Mouse (Mus musculus) lung, postnatal 0 days (tissue): Measurements from ENCODE around the gene Itpr1. TPM values are rescaled to one million over a fixed set of nuclear protein-coding genes. Genes with fewer than 3 reads are reported as not detected.

ENCODE experiments used
- ATAC-seq: fragments of 200-750 bp; cut with Nextera tagmentation; 2 replicates; pipeline ENCODE4 v1.8.0; 2017; ENCODE audit warnings: moderate library complexity
- DNase-seq: peaks from one replicate; pipeline ENCODE4 v3.0.0-alpha.2; 2016; ENCODE audit warnings: low spot score
- H3K27ac ChIP-seq: fragments of 300-500 bp; sonication (generic); 2 replicates; pipeline ENCODE4 v1.5.1; 2014; ENCODE audit warnings: antibody characterized with exemption, mild to moderate bottlenecking, low read length, mixed read lengths
- H3K27me3 ChIP-seq: fragments of 300-500 bp; sonication (generic); replicated peaks from 2 replicates; pipeline ENCODE4 v1.6.1; 2014; ENCODE audit warnings: low read length, mixed read lengths; ENCODE audit not compliant: insufficient read depth
- H3K36me3 ChIP-seq: fragments of 300-500 bp; sonication (generic); 2 replicates; pipeline ENCODE4 v1.6.1; 2014; ENCODE audit warnings: low read length, mixed read lengths; ENCODE audit not compliant: insufficient read depth
- H3K4me1 ChIP-seq: fragments of 300-500 bp; sonication (generic); 2 replicates; pipeline ENCODE4 v1.6.1; 2014; ENCODE audit warnings: antibody characterized with exemption, low read depth, low read length, mixed read lengths; ENCODE audit not compliant: insufficient read depth
- H3K4me2 ChIP-seq: fragments of 300-500 bp; sonication (generic); replicated peaks from 2 replicates; pipeline ENCODE4 v1.6.1; 2014; ENCODE audit warnings: low read depth, mild to moderate bottlenecking, low read length, moderate library complexity, mixed read lengths
- H3K4me3 ChIP-seq: fragments of 300-500 bp; sonication (generic); 2 replicates; pipeline ENCODE4 v1.5.1; 2014; ENCODE audit warnings: low read depth, low read length
- H3K9ac ChIP-seq: fragments of 300-500 bp; sonication (generic); replicated peaks from 2 replicates; pipeline ENCODE4 v1.6.1; 2014; ENCODE audit warnings: low read depth, mild to moderate bottlenecking
- H3K9me3 ChIP-seq: fragments of 300-500 bp; sonication (generic); 2 replicates; pipeline ENCODE4 v1.6.1; 2016; ENCODE audit warnings: low read length, mixed read lengths
- CTCF ChIP-seq: IDR thresholded peaks from 2 replicates; pipeline ENCODE4 v1.5.1; 2016; ENCODE audit warnings: antibody characterized with exemption, mild to moderate bottlenecking
- EP300 ChIP-seq: IDR thresholded peaks from 2 replicates; pipeline ENCODE4 v1.6.1; 2016; ENCODE audit warnings: antibody characterized with exemption, mild to moderate bottlenecking, control low read depth
- WGBS: fragments of 180-500 bp; shearing (Covaris S2); extraction: QIAGEN DNeasy Blood & Tissue Kit; methylation state at CpG from one replicate; pipeline ENCODE4 v1.1.7; 2014; 5-methylcytosine and 5-hydroxymethylcytosine counted together
- polyA plus RNA-seq: library from polyadenylated mRNA; unstranded; fragments of >200 nt; fragmentation: Nextera tagmentation; extraction: Ambion mirVana; gene quantifications from 2 replicates; pipeline ENCODE4 v1.2.1, GENCODE M21; 2015

The Itpr1 gene
- polyA plus RNA-seq: 9.2 and 11.6 TPM in 2 replicates

- Histone ChIP-seq H3K4me2 (peak within 1 kb of the TSS; percentile 89), H3K27me3 (no peaks in the 10 kb centered on the region), H3K4me1 (peaks cover 20% of the 10 kb centered on the region; the same call in 1 of the 2 replicates), H3K4me3 (peak within 1 kb of the TSS; percentile 71), H3K9ac (peak within 1 kb of the TSS; percentile 69), H3K36me3 (no peaks in the 10 kb centered on the region), H3K9me3 (no peaks in the 10 kb centered on the region), H3K27ac (peak within 1 kb of the TSS; percentile 73)
- ATAC-seq (peak; percentile 99), DNase-seq (peak; percentile 99)
- under 1% methylated on average over 26 of the region's 27 CpGs for WGBS
- no peak; the same call in 1 of the 2 replicates for TF ChIP-seq CTCF
- TF ChIP-seq EP300: peak; percentile 14; the same call in 1 of the 2 replicates
Measured at GRCm38 (mm10) chr6:108212881-108213295, at the start of gene Itpr1. TSS of gene Itpr1 (plus strand) at chr6:108213096.

- no peak for ATAC-seq
- TF ChIP-seq EP300 (no peak), CTCF (no peak)
Measured at GRCm38 (mm10) chr6:108164935-108165334, 48.0 kb upstream of the Itpr1 start.

GRCm38 (mm10) chr6:108165598-108165997 lies 47.3 kb upstream of the Itpr1 start:
- DNase-seq (no peak), ATAC-seq (no peak)
- Histone ChIP-seq H3K4me3 (no peak overlapping the region), H3K4me1 (no peaks in the 10 kb centered on the region), H3K4me2 (no peak overlapping the region), H3K9ac (no peak overlapping the region), H3K9me3 (no peaks in the 10 kb centered on the region), H3K36me3 (no peaks in the 10 kb centered on the region), H3K27ac (no peak overlapping the region), H3K27me3 (no peaks in the 10 kb centered on the region)
- WGBS: 66% methylated on average over 2 of the region's 2 CpGs
- TF ChIP-seq EP300 (no peak), CTCF (no peak)

More at GRCm38 (mm10) chr6:108164935-108165334, 48.0 kb upstream of the Itpr1 start:
- Histone ChIP-seq H3K9ac (no peak overlapping the region), H3K27ac (no peak overlapping the region), H3K4me1 (no peaks in the 10 kb centered on the region), H3K36me3 (no peaks in the 10 kb centered on the region), H3K4me2 (no peak overlapping the region), H3K9me3 (no peaks in the 10 kb centered on the region), H3K4me3 (no peak overlapping the region), H3K27me3 (no peaks in the 10 kb centered on the region)
- WGBS: 83% methylated on average over 5 of the region's 5 CpGs
- no peak for DNase-seq

- no peak overlapping the region for H3K27ac ChIP-seq
- H3K9ac ChIP-seq: no peak overlapping the region
- ATAC-seq (no peak), DNase-seq (no peak)
- no peak overlapping the region for H3K4me3 ChIP-seq
- TF ChIP-seq CTCF (no peak), EP300 (no peak)
- H3K36me3 ChIP-seq: no peaks in the 10 kb centered on the region; the same call in 1 of the 2 replicates
- H3K4me2 ChIP-seq: no peak overlapping the region
- H3K27me3 ChIP-seq: no peaks in the 10 kb centered on the region
- 67% methylated on average over 7 of the region's 7 CpGs for WGBS
- no peaks in the 10 kb centered on the region for H3K9me3 ChIP-seq
- H3K4me1 ChIP-seq: no peaks in the 10 kb centered on the region
Measured at GRCm38 (mm10) chr6:108167946-108168680, 44.8 kb upstream of the Itpr1 start.

GRCm38 (mm10) chr6:108168723-108169122 lies 44.2 kb upstream of the Itpr1 start:
- ATAC-seq (no peak), DNase-seq (no peak)
- no peaks in the 10 kb centered on the region; the same call in 1 of the 2 replicates for H3K36me3 ChIP-seq
- H3K27ac ChIP-seq: no peak overlapping the region
- H3K4me2 ChIP-seq: no peak overlapping the region
- no peaks in the 10 kb centered on the region for H3K9me3 ChIP-seq
- no peak overlapping the region for H3K9ac ChIP-seq
- no peaks in the 10 kb centered on the region for H3K4me1 ChIP-seq
- no peak overlapping the region for H3K4me3 ChIP-seq
- no peak for TF ChIP-seq EP300
- no peak for TF ChIP-seq CTCF
- no peaks in the 10 kb centered on the region for H3K27me3 ChIP-seq
- WGBS: 87% methylated on average over 6 of the region's 6 CpGs

GRCm38 (mm10) chr6:108169466-108169865 lies 43.4 kb upstream of the Itpr1 start:
- Histone ChIP-seq H3K27me3 (no peaks in the 10 kb centered on the region), H3K9me3 (no peaks in the 10 kb centered on the region), H3K4me2 (no peak overlapping the region), H3K4me1 (no peaks in the 10 kb centered on the region), H3K4me3 (no peak overlapping the region), H3K27ac (no peak overlapping the region), H3K36me3 (no peaks in the 10 kb centered on the region; the same call in 1 of the 2 replicates), H3K9ac (no peak overlapping the region)
- ATAC-seq (no peak), DNase-seq (no peak)
- WGBS: 97% methylated on average over 3 of the region's 3 CpGs
- TF ChIP-seq EP300 (no peak), CTCF (no peak)
